Mouse (Mus musculus): ENCODE data around the gene Ankrd13d. TPM values are rescaled to one million over a fixed set of nuclear protein-coding genes. Genes with fewer than 3 reads are reported as not detected.
"Not testable (repeated sequence)": the region's sequence is repeated elsewhere in the genome, so short reads cannot be mapped to it uniquely, and the experiment has no call there.

Ankrd13d gene
- polyA plus RNA-seq, 1 experiment from 2014 or later: 4.2 TPM

DNA sequence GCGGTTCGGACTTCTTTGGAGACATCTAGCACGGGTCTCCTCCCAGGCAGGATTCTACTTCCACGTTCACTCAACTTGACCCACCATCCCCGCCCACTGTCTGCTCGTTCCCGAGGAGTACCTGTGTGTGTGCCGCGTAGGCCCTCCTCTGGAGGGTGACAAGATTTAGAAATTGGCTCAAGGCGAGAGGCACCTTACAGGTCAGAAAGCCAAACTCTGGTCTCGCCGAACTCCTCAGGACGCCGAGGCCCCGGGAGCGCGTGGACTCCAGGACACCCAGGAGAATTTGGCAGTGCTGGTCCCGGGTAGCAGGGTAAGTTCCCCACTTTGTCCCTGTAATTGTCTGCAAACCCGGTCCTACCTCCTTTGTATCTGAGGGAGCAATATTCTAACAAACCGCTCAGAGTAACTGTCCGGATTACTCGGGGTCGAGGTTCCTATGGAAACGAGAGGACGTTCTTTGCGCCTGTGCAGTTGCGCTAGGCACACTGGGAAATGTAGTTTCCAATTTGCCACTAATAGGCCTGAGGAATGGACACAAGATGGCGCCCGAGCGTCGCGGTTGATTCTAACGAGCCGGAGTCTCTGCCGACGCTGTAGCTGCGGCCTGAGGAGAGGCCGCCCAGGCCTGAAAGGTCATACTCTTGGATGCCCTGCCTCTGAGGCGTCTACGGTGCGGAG is 25.6 kb downstream of the Ankrd13d start:
- Histone ChIP-seq H3K4me2 (peak overlapping the region; percentile 83), H3K9me3 (no peaks in the 10 kb centered on the region), H3K27ac (no peak overlapping the region), H3K9ac (peak overlapping the region; percentile 46), H3K27me3 (no peaks in the 10 kb centered on the region), H3K4me3 (peak overlapping the region; percentile 55), H3K36me3 (no peaks in the 10 kb centered on the region), H3K4me1 (peaks cover 6% of the 10 kb centered on the region)
- peak; percentile 87 for ATAC-seq (ENCODE audit: borderline replicate concordance, extremely low read depth, low FRiP score, low TSS enrichment)
- WGBS: under 1% methylated on average over 41 of the region's 41 CpGs

DNA sequence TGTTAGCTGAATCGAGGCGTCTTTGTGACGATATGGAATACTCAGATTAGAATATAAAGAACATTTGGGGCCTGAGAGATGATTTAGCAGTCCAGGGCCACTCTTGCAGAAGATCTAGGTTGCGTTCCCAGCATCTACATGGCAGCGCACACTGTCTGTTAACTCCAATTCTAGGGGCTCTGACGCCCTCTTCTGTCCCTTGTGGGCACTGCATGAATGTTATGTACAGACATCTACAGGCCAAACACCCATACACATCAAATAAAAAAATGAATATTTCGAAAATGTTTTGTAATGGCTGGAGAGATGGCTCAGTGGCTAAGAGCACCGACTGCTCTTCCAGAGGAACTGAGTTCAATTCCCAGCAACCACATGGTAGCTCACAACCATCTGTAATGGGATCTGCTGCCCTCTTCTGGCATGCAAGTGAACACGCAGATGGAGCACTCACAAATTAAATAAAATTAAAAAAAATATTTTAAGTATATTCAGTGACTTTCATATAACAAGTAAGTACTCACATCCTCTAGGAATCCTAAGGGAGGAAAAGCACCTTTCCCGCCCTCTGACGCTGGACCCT is 27.3 kb downstream of the Ankrd13d start:
- Histone ChIP-seq H3K9me3 (no peaks in the 10 kb centered on the region), H3K4me1 (peaks cover 6% of the 10 kb centered on the region), H3K9ac (no peak overlapping the region), H3K27ac (no peak overlapping the region), H3K4me3 (no peak overlapping the region), H3K4me2 (no peak overlapping the region), H3K27me3 (no peaks in the 10 kb centered on the region), H3K36me3 (no peaks in the 10 kb centered on the region)
- 70% methylated on average over 11 of the region's 11 CpGs for WGBS
- ATAC-seq (ENCODE audit: borderline replicate concordance, extremely low read depth, low FRiP score, low TSS enrichment): no peak

- no peak overlapping the region for H3K4me2 ChIP-seq
- H3K9ac ChIP-seq: no peak overlapping the region
- H3K27ac ChIP-seq: no peak overlapping the region
- H3K4me1 ChIP-seq: peaks cover 6% of the 10 kb centered on the region
- no peaks in the 10 kb centered on the region for H3K27me3 ChIP-seq
- 84% methylated on average over 7 of the region's 7 CpGs for WGBS
- no peak overlapping the region for H3K4me3 ChIP-seq
- no peaks in the 10 kb centered on the region for H3K36me3 ChIP-seq
- H3K9me3 ChIP-seq: no peaks in the 10 kb centered on the region
- no peak for ATAC-seq (ENCODE audit: borderline replicate concordance, extremely low read depth, low FRiP score, low TSS enrichment)
Observed at GRCm38 (mm10) chr19:4254230-4254629, 28.7 kb downstream of the Ankrd13d start.

DNA sequence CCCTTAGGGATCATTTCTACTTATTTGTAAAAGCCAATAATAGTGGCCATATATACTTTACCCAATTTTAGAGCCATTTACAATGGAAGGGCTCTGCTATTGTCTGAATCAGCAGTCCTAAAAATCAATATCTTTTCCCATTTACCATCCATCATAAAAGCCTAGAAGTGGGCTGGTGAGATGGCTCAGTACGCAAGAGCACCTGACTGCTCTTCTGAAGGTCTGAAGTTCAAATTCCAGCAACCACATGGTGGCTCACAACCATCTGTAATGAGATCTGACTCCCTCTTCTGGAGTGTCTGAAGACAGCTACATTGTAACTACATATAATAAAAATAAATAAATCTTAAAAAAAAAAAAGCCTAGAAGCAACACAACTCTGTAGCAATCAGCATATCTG is 34.3 kb downstream of the Ankrd13d start:
- not testable (repeated sequence) for H3K4me2 ChIP-seq; H3K9ac ChIP-seq; H3K4me1 ChIP-seq; H3K4me3 ChIP-seq; ATAC-seq (ENCODE audit: borderline replicate concordance, extremely low read depth, low FRiP score, low TSS enrichment); H3K27ac ChIP-seq; H3K27me3 ChIP-seq; H3K9me3 ChIP-seq; H3K36me3 ChIP-seq
- WGBS: 58% methylated on average over 1 of the region's 1 CpGs

DNA sequence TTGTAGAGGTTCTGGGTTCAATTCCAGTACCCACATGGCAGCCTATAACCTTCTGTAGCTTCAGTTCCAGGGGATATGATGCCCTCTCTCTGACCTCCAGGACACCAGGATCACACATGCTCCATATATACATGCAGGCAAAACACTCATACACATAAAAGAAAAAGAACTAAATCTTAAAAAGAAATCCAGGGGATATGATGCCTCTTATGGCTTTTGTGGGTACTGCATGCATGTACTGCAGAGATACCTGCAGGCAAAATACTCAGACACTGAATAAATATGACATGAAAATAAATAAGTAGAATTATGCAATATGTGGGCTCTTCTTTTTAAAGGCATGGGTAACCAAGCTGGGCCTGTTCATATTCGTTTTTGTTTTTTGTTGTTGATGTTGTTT is 35.9 kb downstream of the Ankrd13d start:
- H3K27me3 ChIP-seq: no peaks in the 10 kb centered on the region

GRCm38 (mm10) chr19:4244775-4245174 is 38.2 kb downstream of the Ankrd13d start:
- H3K27ac ChIP-seq: no peak overlapping the region
- ATAC-seq (ENCODE audit: borderline replicate concordance, extremely low read depth, low FRiP score, low TSS enrichment): no peak
- no peaks in the 10 kb centered on the region for H3K9me3 ChIP-seq
- no peak overlapping the region for H3K4me2 ChIP-seq
- H3K9ac ChIP-seq: no peak overlapping the region
- no peaks in the 10 kb centered on the region for H3K4me1 ChIP-seq
- H3K36me3 ChIP-seq: no peaks in the 10 kb centered on the region
- WGBS: 78% methylated on average over 6 of the region's 6 CpGs
- H3K27me3 ChIP-seq: no peaks in the 10 kb centered on the region
- no peak overlapping the region for H3K4me3 ChIP-seq

More for the DNA sequence above, 35.9 kb downstream of the Ankrd13d start:
- Histone ChIP-seq H3K9me3 (no peaks in the 10 kb centered on the region), H3K4me3 (no peak overlapping the region), H3K27ac (no peak overlapping the region), H3K9ac (no peak overlapping the region), H3K4me2 (no peak overlapping the region), H3K4me1 (no peaks in the 10 kb centered on the region), H3K36me3 (no peaks in the 10 kb centered on the region)
- 67% methylated on average over 1 of the region's 1 CpGs for WGBS
- ATAC-seq (ENCODE audit: borderline replicate concordance, extremely low read depth, low FRiP score, low TSS enrichment): no peak

DNA sequence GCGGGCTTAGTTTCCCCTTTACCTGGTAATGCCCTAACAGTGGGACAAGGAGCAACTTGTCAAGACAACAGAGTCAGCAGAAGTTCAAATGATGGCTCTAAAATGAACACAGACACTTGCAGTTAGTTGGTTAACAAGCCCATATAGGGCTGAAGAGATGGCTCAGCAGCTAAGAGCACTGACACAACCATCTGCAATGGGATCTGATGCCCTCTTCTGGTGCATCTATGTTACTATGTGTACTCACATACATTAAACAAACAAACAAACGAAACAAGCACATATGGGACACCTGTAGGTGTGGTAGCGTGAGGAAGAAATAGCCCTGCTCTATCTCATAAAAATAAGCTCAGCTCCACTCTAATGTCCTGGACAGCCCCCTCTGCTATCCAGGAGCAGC is 40.5 kb downstream of the Ankrd13d start:
- 58% methylated on average over 3 of the region's 3 CpGs for WGBS
- ATAC-seq (ENCODE audit: borderline replicate concordance, extremely low read depth, low FRiP score, low TSS enrichment): no peak
- Histone ChIP-seq H3K4me1 (no peaks in the 10 kb centered on the region), H3K9ac (no peak overlapping the region), H3K9me3 (no peaks in the 10 kb centered on the region), H3K4me2 (no peak overlapping the region), H3K4me3 (no peak overlapping the region), H3K27ac (no peak overlapping the region), H3K36me3 (no peaks in the 10 kb centered on the region), H3K27me3 (no peaks in the 10 kb centered on the region)

GRCm38 (mm10) chr19:4240247-4240668 is 42.7 kb downstream of the Ankrd13d start:
- no peak overlapping the region for H3K4me3 ChIP-seq
- no peak overlapping the region for H3K9ac ChIP-seq
- no peaks in the 10 kb centered on the region for H3K9me3 ChIP-seq
- H3K36me3 ChIP-seq: no peaks in the 10 kb centered on the region
- H3K4me2 ChIP-seq: no peak overlapping the region
- no peak for ATAC-seq (ENCODE audit: borderline replicate concordance, extremely low read depth, low FRiP score, low TSS enrichment)
- no peaks in the 10 kb centered on the region for H3K4me1 ChIP-seq
- no peak overlapping the region for H3K27ac ChIP-seq
- WGBS: 54% methylated on average over 8 of the region's 8 CpGs
- no peaks in the 10 kb centered on the region for H3K27me3 ChIP-seq

DNA sequence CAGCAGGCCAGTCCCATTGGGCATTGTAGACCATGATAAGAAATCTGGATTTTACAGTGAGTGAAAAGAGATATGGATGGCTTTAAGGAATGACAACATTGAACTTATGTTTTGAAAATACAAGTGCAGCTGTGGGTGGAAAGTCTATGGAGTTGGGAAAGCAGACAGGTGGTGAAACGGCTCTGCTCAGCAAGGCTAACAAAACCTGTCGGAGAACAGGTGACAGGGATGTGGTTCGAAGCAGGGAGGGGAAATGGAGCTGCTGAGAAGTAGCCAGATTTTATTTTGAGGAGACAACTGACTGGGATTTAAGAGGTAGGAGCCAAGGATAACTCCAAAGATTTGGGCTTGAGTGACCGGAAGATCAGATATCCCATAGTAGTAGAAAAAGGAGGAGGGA is 48.4 kb downstream of the Ankrd13d start:
- H3K4me3 ChIP-seq: no peak overlapping the region
- H3K27ac ChIP-seq: no peak overlapping the region
- no peaks in the 10 kb centered on the region for H3K36me3 ChIP-seq
- H3K9ac ChIP-seq: no peak overlapping the region
- no peak overlapping the region for H3K4me2 ChIP-seq
- H3K9me3 ChIP-seq: no peaks in the 10 kb centered on the region
- H3K4me1 ChIP-seq: peaks cover 13% of the 10 kb centered on the region
- 66% methylated on average over 4 of the region's 4 CpGs for WGBS
- no peak for ATAC-seq (ENCODE audit: borderline replicate concordance, extremely low read depth, low FRiP score, low TSS enrichment)
- peaks cover 3% of the 10 kb centered on the region; the same call in 1 of the 2 replicates for H3K27me3 ChIP-seq

GRCm38 (mm10) chr19:4232651-4233050 is 50.3 kb downstream of the Ankrd13d start:
- Histone ChIP-seq H3K4me1 (peaks cover 19% of the 10 kb centered on the region), H3K4me2 (peak overlapping the region; percentile 71), H3K9me3 (no peaks in the 10 kb centered on the region), H3K27ac (peak overlapping the region; percentile 87), H3K27me3 (peaks cover 14% of the 10 kb centered on the region; the same call in 1 of the 2 replicates), H3K36me3 (no peaks in the 10 kb centered on the region), H3K4me3 (peak overlapping the region; percentile 52), H3K9ac (no peak overlapping the region)
- no peak for ATAC-seq (ENCODE audit: borderline replicate concordance, extremely low read depth, low FRiP score, low TSS enrichment)
- 78% methylated on average over 7 of the region's 7 CpGs for WGBS

DNA sequence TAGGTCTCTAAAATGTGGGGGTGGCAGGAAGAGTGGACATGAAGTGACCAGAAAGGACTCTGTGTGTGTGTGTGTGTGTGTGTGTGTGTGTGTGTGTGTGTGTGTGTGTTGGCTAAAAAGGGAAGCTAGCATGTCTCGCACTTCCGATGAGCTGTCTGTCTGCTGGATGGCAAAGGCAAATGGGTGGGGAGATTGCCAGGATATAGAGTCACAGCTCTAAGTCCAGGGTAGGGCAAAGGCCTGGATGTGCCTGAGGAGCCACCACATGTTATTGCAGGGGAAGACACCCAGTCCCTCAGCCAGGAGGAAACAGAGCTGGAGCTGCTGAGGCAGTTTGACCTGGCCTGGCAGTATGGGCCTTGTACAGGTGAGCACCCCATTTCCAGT is 50.8 kb downstream of the Ankrd13d start:
- ATAC-seq (ENCODE audit: borderline replicate concordance, extremely low read depth, low FRiP score, low TSS enrichment): no peak
- H3K4me2 ChIP-seq: peak overlapping the region; percentile 71
- peak overlapping the region; percentile 52 for H3K4me3 ChIP-seq
- peak overlapping the region; percentile 40 for H3K9ac ChIP-seq
- H3K27ac ChIP-seq: peak overlapping the region; percentile 87
- H3K4me1 ChIP-seq: peaks cover 24% of the 10 kb centered on the region
- H3K36me3 ChIP-seq: no peaks in the 10 kb centered on the region
- WGBS: 35% methylated on average over 2 of the region's 2 CpGs
- H3K27me3 ChIP-seq: peaks cover 14% of the 10 kb centered on the region; the same call in 1 of the 2 replicates
- H3K9me3 ChIP-seq: no peaks in the 10 kb centered on the region
